Mouse (Mus musculus) central nervous system, embryonic 11.5 days (tissue): ENCODE measurements around the gene Slbp. TPM values are rescaled to one million over a fixed set of nuclear protein-coding genes. Genes with fewer than 3 reads are reported as not detected.

ENCODE experiments used
- polyA plus RNA-seq: library from polyadenylated mRNA; depleted of rRNA; stranded (reverse); fragments of >200 nt; gene quantifications from 2 replicates; pipeline ENCODE4 v1.2.3, GENCODE M21; 2012; rRNA removed

Gene Slbp
- 155 and 243 TPM in 2 replicates for polyA plus RNA-seq

DNA sequence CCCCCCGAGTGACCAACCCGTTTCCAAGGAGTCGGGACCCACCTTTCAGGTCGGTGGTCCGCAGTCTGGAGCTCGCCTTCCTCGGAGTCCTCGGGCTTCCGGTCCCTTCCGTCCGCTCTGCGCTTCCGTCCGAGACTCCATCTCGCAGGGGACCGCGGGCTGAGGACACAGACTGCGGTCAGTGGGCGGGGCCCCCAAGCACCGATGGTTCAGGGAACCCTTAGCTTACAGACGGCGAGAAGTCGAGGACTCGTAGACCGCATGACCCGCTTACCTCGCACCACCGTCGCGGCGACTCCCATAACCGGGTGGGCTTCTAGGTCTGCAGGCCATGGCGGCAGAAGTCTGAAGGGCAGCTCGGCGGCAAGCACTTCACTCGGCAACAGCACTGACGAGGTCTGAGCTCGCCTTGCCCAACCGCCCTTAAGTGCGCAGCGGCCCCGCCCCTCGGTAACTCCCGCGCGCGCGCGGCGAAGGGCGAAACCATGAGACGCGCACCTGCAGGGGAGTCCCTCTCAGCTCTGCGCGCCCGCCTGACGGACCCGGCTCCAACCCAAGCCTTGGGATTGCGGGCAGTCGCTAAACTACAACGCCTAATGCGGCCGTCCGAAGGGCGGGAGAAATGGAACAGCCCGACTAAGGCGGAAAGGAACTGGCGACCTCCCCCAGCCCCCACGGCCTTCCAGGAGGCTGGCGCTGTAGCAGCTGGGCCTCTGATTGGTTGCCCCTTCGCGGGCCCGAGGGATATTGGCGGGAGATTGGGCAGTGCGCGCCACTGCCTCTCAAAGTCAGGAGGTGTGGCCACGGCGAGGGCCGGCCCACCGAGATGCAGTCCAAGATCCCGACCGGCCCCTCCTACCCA, at the start of gene Slbp:
Slbp (minus strand) TSS at position 654 of the 862 bp plus-strand sequence.

DNA sequence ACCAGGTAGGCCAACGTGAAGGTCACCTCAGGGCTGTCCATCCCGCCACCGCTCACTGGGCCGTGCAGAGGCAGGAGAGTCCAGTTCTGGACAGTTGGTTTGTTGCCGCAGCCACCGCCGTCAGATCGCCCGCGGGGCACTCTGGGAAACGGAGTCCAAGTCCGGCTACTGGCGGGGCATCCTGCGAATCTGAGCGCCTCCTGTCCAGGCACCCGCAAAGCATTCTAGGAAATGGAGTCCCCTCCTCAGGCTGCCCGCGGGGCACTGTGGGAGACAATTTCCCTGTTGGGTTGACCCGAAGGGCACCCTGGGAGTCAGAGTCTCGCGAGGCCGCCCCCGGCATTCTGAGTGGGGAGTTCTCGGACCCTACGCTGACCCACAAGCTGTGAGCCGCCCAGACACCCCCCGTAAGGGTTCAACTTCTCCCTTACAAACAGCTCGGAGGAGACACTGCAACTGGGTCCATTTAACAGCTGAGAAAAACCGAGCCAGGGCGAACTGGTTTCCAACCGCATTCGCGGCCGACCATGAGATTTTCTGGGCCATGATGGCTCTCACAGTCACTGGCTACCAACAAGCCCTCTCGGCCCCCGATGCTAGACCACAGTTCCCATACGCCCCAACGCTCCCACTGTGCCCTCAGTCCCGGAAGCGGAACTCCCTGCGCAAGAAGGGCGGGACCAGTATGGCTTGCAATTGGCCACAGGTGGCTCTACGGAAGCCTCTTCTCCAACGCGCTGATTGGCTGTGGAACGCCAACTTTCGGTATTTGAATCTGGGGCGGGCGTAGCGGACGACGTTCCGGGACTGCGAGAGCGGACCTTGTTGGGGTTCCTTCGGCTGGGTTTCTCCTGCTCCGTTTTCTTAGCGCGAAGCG, 5.7 kb upstream of the Slbp start, which contains the start of the genes Tacc3 and Tmem129:
Tacc3 (plus strand) TSS at position 342 of the 877 bp plus-strand sequence.
Tmem129 (minus strand) TSS at position 630 of the 877 bp plus-strand sequence.

DNA sequence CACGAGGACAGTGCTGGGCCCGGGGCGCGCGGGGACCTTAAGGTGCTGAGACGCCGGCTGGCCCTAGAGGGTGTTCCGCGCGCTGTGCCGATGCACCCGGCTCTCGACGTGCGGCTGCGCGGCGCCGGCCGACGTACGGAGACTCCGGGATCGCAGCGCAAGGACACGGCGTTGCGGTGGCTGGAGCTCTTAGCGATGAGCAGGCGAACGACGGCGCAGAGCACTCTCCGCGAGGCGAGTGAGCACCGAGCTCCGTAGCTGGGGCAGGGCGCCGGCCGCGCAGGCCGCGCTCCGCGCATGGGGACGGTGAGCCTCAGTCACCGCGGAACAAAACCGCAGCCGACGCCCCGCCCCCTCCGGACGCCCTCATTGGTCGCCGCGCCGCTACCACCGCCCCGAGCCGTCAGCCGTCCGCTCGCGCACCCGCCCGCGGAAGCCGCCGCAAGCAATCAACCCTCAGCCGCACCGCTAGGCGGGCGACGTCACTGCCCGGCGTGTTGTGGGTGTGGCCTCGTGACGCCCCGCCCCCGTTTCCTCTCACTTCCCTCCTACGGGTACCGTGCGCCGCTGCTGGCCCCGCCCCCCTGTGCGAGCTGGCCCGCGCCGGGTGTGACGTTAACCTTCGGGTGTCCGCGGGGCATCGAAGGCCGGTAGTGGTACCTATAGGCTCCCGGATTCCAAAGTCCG, 22.9 kb downstream of the Slbp start, which contains the start of the genes Fam53a and Gm9903:
Fam53a (minus strand) TSS at position 335 of the 687 bp plus-strand sequence.
Gm9903 (plus strand) TSS at position 625 of the 687 bp plus-strand sequence.

Other genes starting within 250 kb of the Slbp start
- gene Nkx1-1, start 218.6 kb downstream of the Slbp start, polyA plus RNA-seq = 1.00 and 1.8 TPM in 2 replicates
- gene Fam53a, start 22.9 kb downstream of the Slbp start, polyA plus RNA-seq = 26.4 and 27.2 TPM in 2 replicates
- gene Gm9903, start 22.6 kb downstream of the Slbp start, polyA plus RNA-seq = 0.42 and 0.73 TPM in 2 replicates
- 139 and 232 TPM in 2 replicates for gene Tacc3, start 5.6 kb upstream of the Slbp start, polyA plus RNA-seq
- gene Tmem129, start 5.8 kb upstream of the Slbp start, polyA plus RNA-seq = 22.7 and 33.1 TPM in 2 replicates
- 117 and 191 TPM in 2 replicates for gene Fgfr3, start 69.1 kb upstream of the Slbp start, polyA plus RNA-seq
- gene Letm1, start 130.2 kb upstream of the Slbp start, polyA plus RNA-seq = 30.2 and 39.8 TPM in 2 replicates
- gene Nsd2, start 168.2 kb upstream of the Slbp start, polyA plus RNA-seq = 128 and 177 TPM in 2 replicates